Mouse (Mus musculus) MEL (cell line): ENCODE measurements around the gene Pex3. TPM values are rescaled to one million over a fixed set of nuclear protein-coding genes. Genes with fewer than 3 reads are reported as not detected.

ENCODE experiments used
- DNase-seq: peaks from one replicate; pipeline ENCODE4 v3.0.0; 2011; ENCODE audit warnings: low read depth, low spot score
- H3K27ac ChIP-seq: 2 replicates; pipeline ENCODE4 v1.5.1; 2012; ENCODE audit warnings: low read depth, mild to moderate bottlenecking, control low read depth, low read length, moderate library complexity; ENCODE audit not compliant: control insufficient read depth
- H3K27me3 ChIP-seq, 2 experiments: fragments of 150-350 bp in 1 of 2; sonication (generic) in 1 of 2; 2 replicates each; pipeline ENCODE4 v1.6.1; 2012; ENCODE audit warnings: low read length in 2 of 2, mild to moderate bottlenecking in 2 of 2, improper control_type of control experiment in 1 of 2, moderate library complexity in 1 of 2; ENCODE audit not compliant: insufficient read depth in 2 of 2, control insufficient read depth in 1 of 2
- H3K36me3 ChIP-seq, 2 experiments: 2 replicates each; pipeline ENCODE4 v1.6.1; 2012 to 2014; ENCODE audit warnings: low read length in 2 of 2, improper control_type of control experiment in 1 of 2, inconsistent platforms in 1 of 2, mild to moderate bottlenecking in 1 of 2; ENCODE audit not compliant: insufficient read depth in 2 of 2, control insufficient read depth in 1 of 2
- H3K4me1 ChIP-seq, 2 experiments: fragments of 150-350 bp in 1 of 2; sonication (generic) in 1 of 2; 2 replicates each; pipeline ENCODE4 v1.6.1; 2012; ENCODE audit warnings: low read length in 2 of 2, improper control_type of control experiment in 1 of 2, mild to moderate bottlenecking in 1 of 2; ENCODE audit not compliant: insufficient read depth in 2 of 2, control insufficient read depth in 1 of 2
- H3K4me3 ChIP-seq, 2 experiments: fragments of 150-350 bp in 1 of 2; sonication (generic) in 1 of 2; 2 replicates each; pipeline ENCODE4 v1.5.1; 2012; ENCODE audit warnings: low read depth in 2 of 2, low read length in 2 of 2, mild to moderate bottlenecking in 2 of 2, moderate library complexity in 2 of 2, control low read depth in 1 of 2, improper control_type of control experiment in 1 of 2; ENCODE audit not compliant: control insufficient read depth in 1 of 2, insufficient read depth in 1 of 2
- H3K79me2 ChIP-seq: 2 replicates; pipeline ENCODE4 v1.6.1; 2012; ENCODE audit warnings: mild to moderate bottlenecking, low read length, moderate library complexity; ENCODE audit not compliant: control insufficient read depth, poor library complexity, insufficient read depth
- H3K9ac ChIP-seq: 2 replicates; pipeline ENCODE4 v1.6.1; 2012; ENCODE audit warnings: low read depth, mild to moderate bottlenecking, control low read depth, low read length, moderate library complexity; ENCODE audit not compliant: control insufficient read depth, poor library complexity, severe bottlenecking
- H3K9me3 ChIP-seq: fragments of 150-350 bp; sonication (generic); replicated peaks from 2 replicates; pipeline ENCODE4 v1.6.1; 2012; ENCODE audit warnings: mild to moderate bottlenecking, low read length, improper control_type of control experiment, moderate library complexity; ENCODE audit not compliant: insufficient read depth
- CTCF ChIP-seq, 3 experiments: IDR thresholded peaks in 2 of 3; conservative IDR thresholded peaks in 1 of 3; 2 replicates each; pipeline ENCODE4 v1.5.1; 2011 to 2012; ENCODE audit warnings: low read length in 3 of 3, low read depth in 2 of 3, mild to moderate bottlenecking in 2 of 3, improper control_type of control experiment in 1 of 3, inconsistent platforms in 1 of 3, mixed read lengths in 1 of 3, moderate library complexity in 1 of 3; ENCODE audit not compliant: control insufficient read depth in 1 of 3, insufficient read depth in 1 of 3, poor library complexity in 1 of 3, severe bottlenecking in 1 of 3
- E2F4 ChIP-seq: IDR thresholded peaks from 2 replicates; pipeline ENCODE4 v1.6.1; 2011; ENCODE audit warnings: low read depth, low read length, improper control_type of control experiment, borderline replicate concordance
- ELF1 ChIP-seq: IDR thresholded peaks from 2 replicates; pipeline ENCODE4 v1.6.1; 2014; ENCODE audit warnings: low read depth, mild to moderate bottlenecking, inconsistent platforms, low read length, improper control_type of control experiment, moderate library complexity
- GATA1 ChIP-seq: IDR thresholded peaks from 2 replicates; pipeline ENCODE4 v1.6.1; 2011; ENCODE audit warnings: low read depth, low read length, improper control_type of control experiment
- MAX ChIP-seq: IDR thresholded peaks from 2 replicates; pipeline ENCODE4 v1.6.1; 2011; ENCODE audit warnings: low read length, improper control_type of control experiment
- MAZ ChIP-seq: IDR thresholded peaks from 2 replicates; pipeline ENCODE4 v1.6.1; 2012; ENCODE audit warnings: low read depth, mild to moderate bottlenecking, inconsistent platforms, low read length, improper control_type of control experiment
- MEF2A ChIP-seq: IDR thresholded peaks from 2 replicates; pipeline ENCODE4 v1.6.1; 2014; ENCODE audit warnings: low read depth, mild to moderate bottlenecking, inconsistent platforms, low read length, improper control_type of control experiment; ENCODE audit not compliant: poor library complexity, insufficient replicate concordance, severe bottlenecking; ENCODE audit errors: extremely low read depth
- MYB ChIP-seq: IDR thresholded peaks from 2 replicates; pipeline ENCODE4 v1.6.1; 2011; ENCODE audit warnings: mild to moderate bottlenecking, low read depth, low read length, improper control_type of control experiment
- POLR2A ChIP-seq, 2 experiments: IDR thresholded peaks; 2 replicates each; pipeline ENCODE4 v1.6.1; 2011 to 2012; ENCODE audit warnings: low read length in 2 of 2, mild to moderate bottlenecking in 2 of 2, control low read depth in 1 of 2, improper control_type of control experiment in 1 of 2, low read depth in 1 of 2, moderate library complexity in 1 of 2; ENCODE audit not compliant: control insufficient read depth in 1 of 2, insufficient read depth in 1 of 2, poor library complexity in 1 of 2
- RAD21 ChIP-seq: IDR thresholded peaks from 2 replicates; pipeline ENCODE4 v1.6.1; 2011; ENCODE audit warnings: mild to moderate bottlenecking, low read depth, low read length, improper control_type of control experiment
- RCOR1 ChIP-seq: IDR thresholded peaks from 2 replicates; pipeline ENCODE4 v1.6.1; 2012; ENCODE audit warnings: low read depth, mild to moderate bottlenecking, inconsistent platforms, low read length, improper control_type of control experiment
- SMC3 ChIP-seq: IDR thresholded peaks from 2 replicates; pipeline ENCODE4 v1.6.1; 2011; ENCODE audit warnings: low read depth, low read length, improper control_type of control experiment
- TBP ChIP-seq: IDR thresholded peaks from 2 replicates; pipeline ENCODE4 v1.8.0; 2011; ENCODE audit warnings: low read depth, low read length, improper control_type of control experiment
- TCF12 ChIP-seq: IDR thresholded peaks from 2 replicates; pipeline ENCODE4 v1.6.1; 2014; ENCODE audit warnings: low read depth, mild to moderate bottlenecking, inconsistent platforms, low read length, improper control_type of control experiment, moderate library complexity
- USF2 ChIP-seq, 2 experiments: IDR thresholded peaks; 2 replicates each; pipeline ENCODE4 v1.6.1; 2011 to 2012; ENCODE audit warnings: improper control_type of control experiment in 2 of 2, low read length in 2 of 2, borderline replicate concordance in 1 of 2, inconsistent platforms in 1 of 2, low read depth in 1 of 2, mild to moderate bottlenecking in 1 of 2; ENCODE audit not compliant: insufficient read depth in 1 of 2
- ZC3H11A ChIP-seq: IDR thresholded peaks from 2 replicates; pipeline ENCODE4 v1.6.1; 2012; ENCODE audit warnings: low read depth, mild to moderate bottlenecking, inconsistent platforms, low read length, improper control_type of control experiment
- polyA plus RNA-seq, 2 experiments: library from polyadenylated mRNA; stranded (reverse) in 1 of 2; unstranded in 1 of 2; fragments of >175 nt in 1 of 2; fragments of >200 nt in 1 of 2; gene quantifications; 2 replicates each; pipeline versions ENCODE4 v1.2.1 to v1.2.4; 2012; ENCODE audit warnings: low replicate concordance in 2 of 2, low read depth in 1 of 2; ENCODE audit not compliant: insufficient read length in 2 of 2, insufficient read depth in 1 of 2, missing spikeins in 1 of 2
- total RNA-seq: library from RNA; depleted of rRNA; stranded (reverse); fragments of 300-350 nt; gene quantifications from 2 replicates; pipeline ENCODE4 v1.2.3, GENCODE M21; 2012

The Pex3 gene
- total and polyA plus RNA-seq, 3 experiments: 13.8 to 15.1 TPM; not detected in 1

DNA sequence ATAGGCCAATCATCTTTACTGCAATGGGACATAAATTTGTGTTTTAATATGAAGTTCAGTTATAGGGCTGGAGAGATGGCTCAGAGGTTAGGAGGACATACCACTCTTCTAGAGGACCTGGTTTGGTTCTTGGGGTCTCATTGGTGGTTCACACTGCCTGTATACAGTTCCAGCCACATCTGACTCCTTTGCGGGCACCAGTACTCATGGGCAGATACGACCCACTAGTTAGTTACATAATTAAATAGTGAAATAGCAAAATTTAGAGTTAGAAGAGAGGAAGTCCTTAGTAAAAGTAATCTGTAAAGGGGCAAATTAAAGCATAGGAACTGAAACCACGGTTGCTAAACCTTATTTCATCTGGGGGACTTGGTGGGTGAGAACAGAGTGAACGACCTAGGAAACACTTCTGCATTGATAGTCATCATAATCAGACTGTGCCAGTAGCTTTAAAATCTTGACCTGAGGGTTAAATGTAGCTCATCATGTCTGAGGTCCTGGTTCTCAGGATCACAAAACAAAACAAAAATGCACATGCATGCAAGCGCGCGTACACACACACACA is 13.1 kb downstream of the Pex3 start:
- Histone ChIP-seq H3K79me2 (no peaks in the 10 kb centered on the region), H3K4me3 (no peak overlapping the region), H3K36me3 (peaks cover 0 to 3% of the 10 kb centered on the region in 2 experiments; a peak in 1 of 4 replicates), H3K9ac (no peak overlapping the region), H3K27me3 (no peaks in the 10 kb centered on the region), H3K9me3 (no peaks in the 10 kb centered on the region), H3K4me1 (no peaks in the 10 kb centered on the region), H3K27ac (no peak overlapping the region)
- TF ChIP-seq RCOR1: no peak
- no peak for TF ChIP-seq USF2 (IDR thresholded peaks at IDR 0.05; ENCODE audit: borderline replicate concordance in 1 of 2, insufficient read depth in 1 of 2, low read depth in 1 of 2, low read length in 2 of 2)
- no peak for TF ChIP-seq ZC3H11A
- TF ChIP-seq RAD21: no peak
- TF ChIP-seq MYB: no peak
- TF ChIP-seq GATA1: no peak
- TF ChIP-seq MAZ: no peak
- TF ChIP-seq SMC3: no peak
- TF ChIP-seq TBP: no peak
- no peak for TF ChIP-seq ELF1
- no peak for TF ChIP-seq CTCF (IDR thresholded peaks at IDR 0.05 in 2 of 3, conservative IDR thresholded peaks at IDR 0.05 in 1 of 3; ENCODE audit: control insufficient read depth in 1 of 3, insufficient read depth in 1 of 3, low read depth in 2 of 3, low read length in 3 of 3, poor library complexity in 1 of 3, severe bottlenecking in 1 of 3)
- no peak for TF ChIP-seq MEF2A
- TF ChIP-seq POLR2A (IDR thresholded peaks at IDR 0.05; ENCODE audit: control insufficient read depth in 1 of 2, insufficient read depth in 1 of 2, low read depth in 1 of 2, low read length in 2 of 2, poor library complexity in 1 of 2): no peak
- TF ChIP-seq MAX: no peak
- no peak for DNase-seq

DNA sequence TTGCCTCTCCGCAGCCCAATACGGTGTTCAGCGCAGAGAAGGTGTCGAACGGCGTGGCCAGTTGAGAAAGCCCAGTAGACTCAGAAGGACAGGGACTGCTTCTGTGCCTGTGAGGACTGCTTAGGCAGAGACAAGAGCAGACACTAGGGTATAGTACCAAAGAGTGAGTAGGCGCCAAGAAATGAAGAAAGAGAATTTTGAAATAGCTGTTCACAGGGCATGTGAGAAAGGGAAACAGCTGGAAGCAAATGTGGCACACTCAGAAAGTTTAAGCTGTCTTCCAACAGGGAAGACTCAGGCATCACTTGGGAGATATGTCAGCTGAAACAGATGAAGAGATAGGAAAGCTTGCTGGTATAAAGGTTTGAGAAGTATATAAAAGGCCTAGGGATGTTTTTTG is 16.2 kb downstream of the Pex3 start:
- no peak for TF ChIP-seq POLR2A (IDR thresholded peaks at IDR 0.05; ENCODE audit: control insufficient read depth in 1 of 2, insufficient read depth in 1 of 2, low read depth in 1 of 2, low read length in 2 of 2, poor library complexity in 1 of 2)
- TF ChIP-seq TCF12: no peak
- TF ChIP-seq TBP: no peak
- TF ChIP-seq E2F4: no peak
- TF ChIP-seq ZC3H11A: no peak
- H3K79me2 ChIP-seq: no peaks in the 10 kb centered on the region
- H3K27ac ChIP-seq: no peak overlapping the region

More for the DNA sequence above, 16.2 kb downstream of the Pex3 start:
- no peak overlapping the region for H3K9ac ChIP-seq
- H3K36me3 ChIP-seq: peaks cover 0 to 1% of the 10 kb centered on the region in 2 experiments; a peak in 1 of 4 replicates
- H3K27me3 ChIP-seq: no peaks in the 10 kb centered on the region
- no peaks in the 10 kb centered on the region for H3K4me1 ChIP-seq
- H3K9me3 ChIP-seq: no peaks in the 10 kb centered on the region
- H3K4me3 ChIP-seq: no peak overlapping the region
- DNase-seq: no peak
